Mouse (Mus musculus) limb, embryonic 12.5 days (tissue): Measurements from ENCODE around the gene Bves. TPM values are rescaled to one million over a fixed set of nuclear protein-coding genes. Genes with fewer than 3 reads are reported as not detected.
"Not testable (repeated sequence)": the region's sequence is repeated elsewhere in the genome, so short reads cannot be mapped to it uniquely, and the experiment has no call there.

Experiments used
- ATAC-seq: fragments of 200-750 bp; cut with Nextera tagmentation; 2 replicates; pipeline ENCODE4 v1.8.0; 2017; ENCODE audit warnings: low read depth, moderate TSS enrichment; ENCODE audit not compliant: insufficient number of reproducible peaks, insufficient read depth, low FRiP score, low TSS enrichment
- H3K27ac ChIP-seq: fragments of 300-500 bp; sonication (generic); 2 replicates; pipeline ENCODE4 v1.5.1; 2016; ENCODE audit warnings: mild to moderate bottlenecking, moderate library complexity
- H3K27me3 ChIP-seq: fragments of 300-500 bp; sonication (generic); 2 replicates; pipeline ENCODE4 v1.6.1; 2016; ENCODE audit warnings: mild to moderate bottlenecking, moderate library complexity
- H3K36me3 ChIP-seq: fragments of 300-500 bp; sonication (generic); 2 replicates; pipeline ENCODE4 v1.6.1; 2016; ENCODE audit warnings: mild to moderate bottlenecking, moderate library complexity
- H3K4me1 ChIP-seq: fragments of 300-500 bp; sonication (generic); replicated peaks from 2 replicates; pipeline ENCODE4 v1.6.1; 2016
- H3K4me2 ChIP-seq: fragments of 300-500 bp; sonication (generic); 2 replicates; pipeline ENCODE4 v1.6.1; 2016; ENCODE audit warnings: mild to moderate bottlenecking, moderate library complexity
- H3K4me3 ChIP-seq: fragments of 300-500 bp; sonication (generic); replicated peaks from 2 replicates; pipeline ENCODE4 v1.5.1; 2016; ENCODE audit warnings: mild to moderate bottlenecking
- H3K9ac ChIP-seq: fragments of 300-500 bp; sonication (generic); replicated peaks from 2 replicates; pipeline ENCODE4 v1.6.1; 2016; ENCODE audit warnings: mild to moderate bottlenecking, moderate library complexity
- H3K9me3 ChIP-seq: fragments of 300-500 bp; sonication (generic); 2 replicates; pipeline ENCODE4 v1.6.1; 2016; ENCODE audit warnings: mild to moderate bottlenecking, moderate library complexity
- WGBS: fragments of 180-500 bp; shearing (Covaris S2); methylation state at CpG from one replicate; pipeline ENCODE4 v1.1.7; 2016; 5-methylcytosine and 5-hydroxymethylcytosine counted together
- polyA plus RNA-seq: library from polyadenylated mRNA; unstranded; fragments of >200 nt; fragmentation: Nextera tagmentation; extraction: Ambion mirVana; gene quantifications from 2 replicates; pipeline ENCODE4 v1.2.1, GENCODE M21; 2016

Bves gene
- 10.8 and 11.6 TPM in 2 replicates for polyA plus RNA-seq

GRCm38 (mm10) chr10:45335434-45336422 lies at the start of gene Bves:
TSS of gene Bves (plus strand) at chr10:45335772.
- WGBS = 1% methylated on average over 71 of the region's 116 CpGs
- peak; percentile 72; the same call in 1 of the 2 replicates for ATAC-seq

DNA sequence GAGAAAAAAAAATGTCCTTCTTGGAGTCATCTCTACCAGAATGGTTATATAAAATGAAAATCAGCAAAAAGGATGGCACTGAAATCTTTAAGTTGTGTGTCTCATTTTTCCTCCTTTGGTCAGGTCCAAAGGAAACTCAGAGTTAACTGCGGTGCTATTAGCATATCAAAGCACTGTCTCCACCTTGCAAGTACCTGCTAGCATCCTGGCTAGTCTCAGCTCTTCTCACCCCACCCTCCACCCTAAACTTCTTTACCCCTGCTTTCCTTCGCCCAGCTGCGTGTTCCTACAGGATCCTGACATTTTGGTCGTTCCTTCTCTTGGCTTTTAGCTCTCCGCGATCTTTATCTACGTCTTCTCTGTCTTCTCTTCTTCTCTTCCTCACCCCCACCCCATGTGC lies 47.2 kb upstream of the Bves start:
- Histone ChIP-seq H3K36me3 (no peaks in the 10 kb centered on the region), H3K27me3 (peaks cover 27% of the 10 kb centered on the region), H3K9me3 (no peaks in the 10 kb centered on the region), H3K9ac (no peak overlapping the region), H3K27ac (no peak overlapping the region), H3K4me3 (0 out of 2 replicates have a peak overlapping the region, but pooled peaks have one; percentile 61), H3K4me1 (peaks cover 3% of the 10 kb centered on the region; the same call in 1 of the 2 replicates), H3K4me2 (no peak overlapping the region)
- no peak for ATAC-seq
- WGBS = 37% methylated on average over 7 of the region's 7 CpGs

More at GRCm38 (mm10) chr10:45335434-45336422, at the start of gene Bves:
- Histone ChIP-seq H3K9ac (peak within 1 kb of the TSS; percentile 83), H3K4me3 (peak within 1 kb of the TSS; percentile 75), H3K36me3 (no peaks in the 10 kb centered on the region; the same call in 1 of the 2 replicates), H3K27ac (0 out of 2 replicates have a peak within 1 kb of the TSS, but pooled peaks have one; percentile 29), H3K27me3 (peaks cover 9% of the 10 kb centered on the region), H3K9me3 (no peaks in the 10 kb centered on the region), H3K4me2 (peak within 1 kb of the TSS; percentile 73), H3K4me1 (peaks cover 7% of the 10 kb centered on the region; the same call in 1 of the 2 replicates)

DNA sequence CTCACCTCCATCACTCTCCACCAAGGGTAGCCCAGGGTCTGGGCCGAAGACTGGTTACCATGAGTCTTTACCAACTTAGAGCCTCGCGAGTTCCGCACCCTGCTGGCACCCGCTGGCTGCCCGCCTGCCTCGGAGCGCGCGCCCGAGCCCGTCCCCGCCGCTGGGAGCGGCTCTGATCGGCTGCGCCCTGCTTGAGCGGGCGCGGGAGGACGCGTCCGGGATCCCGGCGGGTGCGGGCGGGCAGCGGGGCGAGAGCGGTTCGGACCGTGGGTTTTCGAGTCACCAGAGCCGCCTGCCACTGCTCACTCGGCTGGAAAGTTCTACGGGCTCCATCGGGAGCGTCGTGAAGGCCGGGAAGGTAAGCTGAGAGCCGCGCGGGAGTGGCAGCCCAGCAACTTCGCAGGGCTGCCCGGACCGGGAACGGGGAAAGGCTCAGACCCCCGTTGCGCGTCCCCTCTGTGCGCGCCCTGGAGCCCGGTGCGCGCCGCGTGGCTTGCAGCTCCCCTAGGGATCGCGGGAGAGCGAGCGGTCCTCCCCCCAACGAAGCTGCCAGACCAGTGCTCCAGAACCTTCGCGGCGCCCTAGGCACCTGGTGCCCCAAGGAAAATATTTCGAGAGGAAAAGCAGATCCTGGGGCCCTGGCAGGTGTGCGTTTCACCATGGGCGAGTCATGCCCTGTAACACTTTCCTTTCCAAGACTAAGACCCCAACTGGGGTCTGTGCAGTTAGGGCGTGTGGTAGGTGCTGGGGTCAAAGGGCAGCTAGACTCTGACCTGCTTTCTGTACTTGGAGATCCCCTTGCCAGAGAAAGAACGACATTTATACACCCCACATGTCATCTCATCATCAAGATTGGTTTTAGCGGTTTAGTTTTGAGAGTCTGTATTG lies 46.1 kb upstream of the Bves start:
- Histone ChIP-seq H3K4me3 (peak overlapping the region; percentile 61), H3K4me1 (peaks cover 3% of the 10 kb centered on the region; the same call in 1 of the 2 replicates), H3K9me3 (no peaks in the 10 kb centered on the region), H3K27me3 (peaks cover 27% of the 10 kb centered on the region), H3K36me3 (no peaks in the 10 kb centered on the region), H3K4me2 (peak overlapping the region; percentile 95), H3K9ac (peak overlapping the region; percentile 76), H3K27ac (no peak overlapping the region)
- peak; percentile 54 for ATAC-seq
- WGBS = 1% methylated on average over 71 of the region's 71 CpGs

DNA sequence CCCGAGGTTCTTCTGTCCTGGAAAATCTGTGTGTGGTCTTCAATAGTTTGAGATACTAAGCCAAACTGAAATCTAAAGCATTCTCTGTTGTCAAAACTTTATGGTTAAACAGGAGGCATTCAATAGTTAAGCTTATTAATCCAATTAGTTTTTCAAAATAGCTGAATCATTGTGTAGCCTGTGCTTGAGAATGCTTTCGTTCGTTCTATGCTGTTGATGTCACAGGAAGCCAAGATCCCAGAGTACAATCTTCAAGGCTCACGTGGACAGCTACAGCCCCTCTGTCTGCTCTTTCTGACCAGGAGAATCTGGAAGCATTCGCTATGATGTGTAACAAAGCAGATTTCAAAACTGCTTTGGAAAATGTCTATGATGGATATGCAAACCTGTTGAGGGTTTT lies 45.0 kb upstream of the Bves start:
- no peaks in the 10 kb centered on the region for H3K9me3 ChIP-seq
- peaks cover 3% of the 10 kb centered on the region; the same call in 1 of the 2 replicates for H3K4me1 ChIP-seq
- H3K36me3 ChIP-seq = no peaks in the 10 kb centered on the region
- whole genome bisulfite sequencing = 69% methylated on average over 5 of the region's 5 CpGs
- H3K27ac ChIP-seq = no peak overlapping the region
- H3K4me2 ChIP-seq = no peak overlapping the region
- no peak overlapping the region for H3K4me3 ChIP-seq
- H3K27me3 ChIP-seq = peaks cover 27% of the 10 kb centered on the region
- ATAC-seq = no peak
- no peak overlapping the region for H3K9ac ChIP-seq

GRCm38 (mm10) chr10:45292159-45292558 lies 43.4 kb upstream of the Bves start:
- 65% methylated on average over 4 of the region's 4 CpGs for WGBS
- not testable (repeated sequence) for H3K4me2 ChIP-seq, H3K4me3 ChIP-seq, ATAC-seq, H3K27ac ChIP-seq, H3K9me3 ChIP-seq, H3K4me1 ChIP-seq, H3K9ac ChIP-seq, H3K36me3 ChIP-seq
- H3K27me3 ChIP-seq = peaks cover 18% of the 10 kb centered on the region

DNA sequence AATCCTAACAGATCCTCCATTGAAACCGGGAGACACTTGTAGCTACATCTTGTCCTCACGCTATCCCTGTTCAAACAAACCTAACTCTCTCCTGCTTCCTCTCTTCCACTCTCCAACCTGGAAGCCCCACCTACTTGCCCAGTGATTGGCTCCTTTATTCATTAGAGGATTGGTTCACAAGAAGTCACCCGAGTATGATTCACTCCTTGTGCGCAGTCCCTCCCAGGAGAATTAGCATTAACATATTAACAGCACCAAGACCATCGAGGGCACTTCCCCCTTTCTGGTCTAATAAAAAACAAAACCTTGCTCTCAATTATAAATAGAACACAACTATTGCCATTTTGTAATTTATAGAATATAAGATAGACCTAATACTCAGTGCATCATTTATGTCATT lies 40.5 kb upstream of the Bves start:
- Histone ChIP-seq H3K9ac (no peak overlapping the region), H3K27ac (no peak overlapping the region), H3K9me3 (no peaks in the 10 kb centered on the region), H3K4me2 (no peak overlapping the region), H3K27me3 (no peaks in the 10 kb centered on the region), H3K36me3 (no peaks in the 10 kb centered on the region), H3K4me1 (no peaks in the 10 kb centered on the region), H3K4me3 (no peak overlapping the region)
- 78% methylated on average over 5 of the region's 5 CpGs for WGBS
- ATAC-seq = no peak

DNA sequence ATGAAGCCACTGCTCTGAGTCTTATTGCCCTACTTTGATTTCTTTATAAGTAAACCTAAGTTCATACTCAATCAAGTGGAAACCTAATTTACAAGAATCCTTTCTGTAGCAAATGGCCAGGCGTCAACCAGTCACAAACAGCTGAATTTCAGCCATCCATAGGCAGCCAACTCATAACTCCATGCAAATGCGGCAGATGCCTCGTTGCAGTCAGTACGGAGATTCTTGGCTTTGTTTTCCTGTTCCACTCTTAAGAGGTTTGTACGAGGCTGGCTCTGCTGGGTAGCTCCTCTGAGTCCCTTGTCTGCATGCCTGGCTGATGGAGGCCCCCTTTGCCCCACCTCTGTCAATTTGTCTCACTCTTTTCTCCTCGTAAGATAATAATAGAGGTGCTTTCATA lies 37.1 kb upstream of the Bves start:
- Histone ChIP-seq H3K36me3 (no peaks in the 10 kb centered on the region), H3K9ac (no peak overlapping the region), H3K4me1 (0 out of 2 replicates have a peak, but pooled peaks cover 3% of the 10 kb centered on the region), H3K4me2 (no peak overlapping the region), H3K27me3 (no peaks in the 10 kb centered on the region), H3K9me3 (no peaks in the 10 kb centered on the region), H3K4me3 (no peak overlapping the region), H3K27ac (no peak overlapping the region)
- WGBS = 76% methylated on average over 6 of the region's 6 CpGs
- no peak for ATAC-seq

- 87% methylated on average over 4 of the region's 4 CpGs for WGBS
- Histone ChIP-seq H3K27ac (no peak overlapping the region), H3K4me3 (no peak overlapping the region), H3K27me3 (no peaks in the 10 kb centered on the region), H3K9me3 (no peaks in the 10 kb centered on the region), H3K4me1 (peaks cover 7% of the 10 kb centered on the region; the same call in 1 of the 2 replicates), H3K4me2 (no peak overlapping the region), H3K36me3 (no peaks in the 10 kb centered on the region), H3K9ac (no peak overlapping the region)
- ATAC-seq = no peak
Observed at GRCm38 (mm10) chr10:45299509-45299908, 36.1 kb upstream of the Bves start.

DNA sequence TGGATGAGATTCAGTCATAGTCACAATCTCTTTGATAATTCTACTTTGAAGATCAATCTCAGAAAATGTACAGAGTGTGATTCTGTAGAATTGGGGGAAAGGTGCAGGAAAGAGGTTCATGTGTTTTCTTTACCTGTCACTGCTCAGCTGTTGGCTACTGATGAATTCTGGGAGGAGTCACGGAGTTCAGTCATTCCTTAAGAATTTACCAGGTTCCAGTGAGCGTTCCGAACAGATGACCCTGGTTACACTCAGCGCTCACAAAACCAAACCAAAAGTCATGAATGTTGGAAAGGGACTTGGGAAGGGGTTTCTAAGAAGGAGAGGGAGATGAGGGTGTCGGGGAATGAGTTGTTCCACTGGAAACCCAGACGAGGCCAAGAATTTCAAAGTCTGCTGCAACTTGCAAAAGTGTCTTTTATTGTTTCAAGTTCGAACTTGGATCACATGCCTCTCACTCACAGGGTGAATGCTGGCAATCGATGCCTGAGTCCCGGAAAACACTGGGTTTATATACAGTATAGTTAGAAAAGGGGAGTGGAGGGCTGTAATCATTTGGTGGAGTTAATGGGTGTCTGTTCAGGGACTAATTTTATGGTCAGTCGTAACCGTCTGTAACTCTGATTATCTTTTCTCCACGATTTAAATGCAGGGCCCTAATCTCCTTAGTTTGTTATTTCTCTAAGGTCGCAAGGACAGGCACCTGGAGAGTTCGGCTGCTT lies 32.1 kb upstream of the Bves start:
- H3K4me3 ChIP-seq = no peak overlapping the region
- no peak overlapping the region for H3K4me2 ChIP-seq
- no peak overlapping the region for H3K27ac ChIP-seq
- no peaks in the 10 kb centered on the region for H3K36me3 ChIP-seq
- H3K4me1 ChIP-seq = peaks cover 7% of the 10 kb centered on the region; the same call in 1 of the 2 replicates
- no peak overlapping the region for H3K9ac ChIP-seq
- no peak for ATAC-seq
- no peaks in the 10 kb centered on the region for H3K9me3 ChIP-seq
- no peaks in the 10 kb centered on the region for H3K27me3 ChIP-seq
- 32% methylated on average over 14 of the region's 14 CpGs for WGBS

- no peaks in the 10 kb centered on the region for H3K9me3 ChIP-seq
- H3K27me3 ChIP-seq = no peaks in the 10 kb centered on the region
- no peak overlapping the region for H3K27ac ChIP-seq
- 86% methylated on average over 5 of the region's 5 CpGs for WGBS
- H3K4me3 ChIP-seq = no peak overlapping the region
- H3K4me1 ChIP-seq = peaks cover 7% of the 10 kb centered on the region; the same call in 1 of the 2 replicates
- no peak for ATAC-seq
- no peaks in the 10 kb centered on the region for H3K36me3 ChIP-seq
- H3K4me2 ChIP-seq = no peak overlapping the region
- H3K9ac ChIP-seq = no peak overlapping the region
Observed at GRCm38 (mm10) chr10:45305173-45305572, 30.4 kb upstream of the Bves start.
